Mouse (Mus musculus): ENCODE results near the gene Fam222a. TPM values are rescaled to one million over a fixed set of nuclear protein-coding genes. Genes with fewer than 3 reads are reported as not detected.

The Fam222a gene
- 10 to 100 TPM; 28.1 to 47.2 (median 33.7) TPM for total RNA-seq (2022)

DNA sequence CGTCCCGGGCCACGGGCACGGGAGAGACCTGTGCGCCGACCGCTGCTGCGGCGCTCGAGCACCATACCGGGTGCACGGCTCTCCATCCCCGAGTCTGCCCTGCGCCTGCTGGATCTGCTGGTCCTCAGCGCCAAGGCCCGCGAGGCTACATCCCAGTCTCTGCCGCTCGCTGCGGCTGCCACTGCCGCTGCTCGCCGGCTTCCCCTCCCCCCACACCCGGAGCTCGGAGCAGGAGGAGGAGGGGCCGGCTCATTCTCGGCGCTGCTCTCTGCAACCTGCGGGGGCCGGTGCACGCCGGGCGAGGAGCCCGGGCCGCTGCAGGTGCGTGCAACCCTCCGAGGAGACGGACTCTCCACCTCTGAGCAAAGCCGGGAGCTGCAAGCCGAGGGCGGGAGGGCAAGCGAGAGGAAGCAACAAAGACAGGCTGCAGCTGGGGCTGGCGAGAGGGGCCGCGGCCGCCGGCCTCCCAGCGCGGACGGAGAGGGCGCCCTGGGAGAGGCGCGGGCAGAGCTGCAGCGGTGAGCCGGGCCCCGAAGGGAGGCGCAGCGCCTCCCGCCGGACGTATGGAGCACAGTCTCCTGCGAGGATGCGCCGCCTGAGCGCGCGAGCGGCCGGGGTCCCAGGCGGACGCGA, at the start of gene Fam222a:
TSS of gene Fam222a (plus strand) at position 452 of the 633 bp plus-strand sequence.
- no peak for DNase-seq

GRCm38 (mm10) chr5:114528355-114528754, 39.5 kb upstream of the Fam222a start:
- DNase-seq = no peak

DNA sequence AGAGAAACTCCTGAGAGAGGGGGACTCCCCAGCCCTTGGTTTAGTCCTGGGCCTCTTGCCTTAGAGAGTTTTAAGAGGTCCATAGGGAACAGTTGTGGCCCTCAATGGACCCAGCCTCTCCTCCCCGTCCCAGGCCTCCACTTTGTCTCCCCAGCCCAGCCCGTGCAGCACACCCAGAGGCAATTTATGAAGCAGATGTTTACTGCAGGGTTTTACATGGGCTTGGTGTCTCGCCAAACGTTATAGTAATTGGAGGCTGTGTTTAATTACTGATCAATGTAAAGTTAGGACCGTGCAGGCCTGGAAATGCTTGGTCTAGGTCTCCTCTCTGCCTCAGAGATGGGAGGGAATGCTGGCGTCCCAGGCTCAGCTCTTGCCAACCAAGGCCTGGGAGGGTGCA, 37.5 kb upstream of the Fam222a start:
- DNase-seq = no peak

DNA sequence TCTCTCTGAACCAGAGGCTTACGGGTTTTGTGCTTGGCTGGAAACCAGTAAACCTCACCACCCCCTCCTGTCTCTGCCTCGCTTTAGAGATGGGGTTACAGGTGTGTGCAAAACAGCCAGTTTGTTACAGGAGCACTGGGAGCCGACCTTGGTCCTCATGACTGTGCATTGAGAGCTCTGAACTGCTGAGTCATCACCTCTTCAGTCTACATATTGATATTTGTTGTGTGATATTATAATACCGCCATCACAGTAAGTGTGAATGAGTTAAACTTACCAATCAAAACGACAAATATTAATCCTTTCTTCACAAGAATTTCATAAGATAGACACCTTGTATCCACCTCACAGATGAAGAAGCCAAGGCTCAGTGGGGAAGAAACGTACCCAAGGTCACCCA, 35.8 kb upstream of the Fam222a start:
- DNase-seq = no peak

DNA sequence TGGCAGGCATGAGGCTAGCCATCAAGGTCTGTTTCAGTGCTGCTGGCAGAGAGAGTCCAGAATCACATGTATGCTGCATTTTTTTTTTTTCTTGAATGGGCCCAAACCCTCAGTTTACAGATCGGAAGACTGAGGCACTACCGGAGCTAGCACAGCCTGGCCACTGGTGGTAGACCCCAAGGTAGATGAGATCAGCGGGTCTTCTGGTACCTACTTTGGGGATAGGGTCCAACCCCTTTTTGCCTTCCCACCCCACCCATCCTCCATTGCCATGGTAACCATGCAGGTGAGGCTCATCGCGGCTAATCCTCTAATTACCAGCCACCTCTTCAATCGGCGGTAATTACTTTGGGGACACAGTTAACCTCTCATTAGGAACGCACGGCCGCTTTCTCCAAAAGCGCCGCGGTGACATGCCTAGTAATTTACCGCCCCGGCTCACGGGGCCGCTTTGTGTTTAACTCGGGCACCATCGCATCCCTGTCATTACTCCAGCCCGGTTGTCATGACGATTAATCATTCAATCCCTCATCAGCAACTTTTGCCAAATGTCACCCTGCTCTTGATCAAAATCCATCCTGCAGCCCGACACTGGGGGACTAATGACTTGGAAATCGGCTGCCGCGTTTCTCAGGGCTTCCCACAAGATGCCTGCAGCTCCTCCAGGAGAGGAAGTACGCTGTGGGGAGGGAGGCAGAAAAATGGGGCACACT, 30.4 kb upstream of the Fam222a start:
- no peak for DNase-seq

GRCm38 (mm10) chr5:114538021-114538405, 29.8 kb upstream of the Fam222a start:
- DNase-seq = no peak

GRCm38 (mm10) chr5:114538752-114539151, 29.1 kb upstream of the Fam222a start:
- no peak for DNase-seq

- DNase-seq = no peak
Observed at GRCm38 (mm10) chr5:114539766-114540165, 28.1 kb upstream of the Fam222a start.

- DNase-seq = no peak
Observed at GRCm38 (mm10) chr5:114541656-114542445, 26.0 kb upstream of the Fam222a start.

- DNase-seq = no peak
Observed at GRCm38 (mm10) chr5:114543656-114544055, 24.2 kb upstream of the Fam222a start.

DNA sequence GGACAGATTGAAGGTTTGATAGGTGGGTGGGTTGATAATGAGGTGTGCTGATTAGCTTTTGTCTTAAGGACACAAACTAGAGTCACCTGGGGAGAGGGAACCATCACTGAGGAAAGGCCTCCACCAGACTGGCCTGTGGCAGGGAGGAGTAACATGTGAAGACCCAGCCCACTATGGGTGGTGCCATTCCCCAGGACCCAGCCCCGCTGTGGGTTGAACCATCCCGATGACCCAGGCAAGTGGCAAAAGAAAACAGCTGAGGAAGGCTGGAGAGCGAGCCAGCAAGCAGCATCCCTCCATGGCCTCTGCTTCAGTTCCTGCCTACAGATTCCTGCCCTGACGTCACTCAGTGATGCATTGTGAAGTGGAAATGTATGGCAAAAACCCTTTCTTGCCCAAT, 23.6 kb upstream of the Fam222a start:
- DNase-seq = no peak

- no peak for DNase-seq
Observed at GRCm38 (mm10) chr5:114545076-114545475, 22.7 kb upstream of the Fam222a start.

DNA sequence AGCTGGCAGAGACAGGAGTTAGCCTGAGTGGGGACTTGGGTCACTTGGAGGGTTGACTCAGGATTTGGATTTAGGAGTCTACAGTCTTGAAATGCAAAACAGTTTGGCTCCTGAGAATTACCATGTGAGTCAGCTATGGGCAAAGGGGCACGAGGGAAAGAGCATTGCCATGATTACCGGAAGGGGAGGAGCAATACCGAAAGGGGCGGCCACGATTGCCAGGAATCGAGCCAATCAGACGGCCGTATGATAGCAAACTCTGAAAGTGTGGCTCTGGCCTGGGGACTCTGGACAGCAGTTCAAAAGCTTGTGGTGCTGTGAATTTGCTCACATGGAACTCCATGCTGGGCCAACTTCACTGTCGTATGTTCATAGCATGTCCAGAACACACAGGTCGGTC, 18.8 kb upstream of the Fam222a start:
- DNase-seq = no peak

DNA sequence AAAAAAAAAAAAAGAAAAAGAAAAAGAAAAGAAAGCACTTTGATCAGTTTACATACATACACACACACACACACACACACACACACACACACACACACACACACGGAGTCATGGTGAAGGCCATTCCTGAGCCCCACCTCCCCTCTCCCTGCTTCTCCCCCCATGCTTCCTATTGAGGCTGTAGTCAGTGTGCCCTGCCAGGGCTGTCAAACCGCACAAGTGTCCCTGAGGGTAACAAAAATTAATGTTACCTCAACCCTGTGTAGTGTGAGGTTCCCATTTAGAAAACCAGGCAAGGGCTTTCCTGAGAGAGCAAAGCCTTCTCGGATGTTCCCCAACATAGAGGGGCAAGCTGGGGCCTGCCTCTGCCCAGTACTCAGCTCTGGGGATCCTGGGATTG, 18.0 kb upstream of the Fam222a start:
- DNase-seq = no peak

GRCm38 (mm10) chr5:114550431-114550830, 17.4 kb upstream of the Fam222a start:
- DNase-seq = no peak

GRCm38 (mm10) chr5:114550886-114551492, 16.8 kb upstream of the Fam222a start:
- no peak for DNase-seq

GRCm38 (mm10) chr5:114552507-114553208, 15.2 kb upstream of the Fam222a start:
- no peak for DNase-seq

DNA sequence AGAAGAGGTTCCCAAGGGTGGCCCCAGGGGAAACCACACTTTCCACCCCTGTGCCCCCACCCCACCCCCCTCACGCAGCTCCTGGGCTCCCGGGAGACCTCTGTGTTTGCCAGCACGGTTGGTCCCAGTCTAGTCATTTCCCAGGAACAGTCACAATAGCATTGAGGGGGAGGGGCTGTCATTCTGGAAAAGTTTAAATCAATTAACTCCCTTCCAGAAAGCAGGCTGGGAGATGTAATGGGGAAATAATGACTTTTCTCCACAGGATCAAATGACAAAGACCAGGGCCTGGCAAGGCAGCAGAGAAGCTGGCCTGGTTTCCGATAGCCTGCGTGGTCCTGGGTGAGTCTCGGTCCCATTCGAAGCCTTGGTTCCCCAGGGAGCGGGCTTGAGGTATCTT, 14.1 kb upstream of the Fam222a start:
- DNase-seq = no peak

GRCm38 (mm10) chr5:114555424-114555823, 12.4 kb upstream of the Fam222a start:
- no peak for DNase-seq

- no peak for DNase-seq
Observed at GRCm38 (mm10) chr5:114556109-114556508, 11.7 kb upstream of the Fam222a start.

DNA sequence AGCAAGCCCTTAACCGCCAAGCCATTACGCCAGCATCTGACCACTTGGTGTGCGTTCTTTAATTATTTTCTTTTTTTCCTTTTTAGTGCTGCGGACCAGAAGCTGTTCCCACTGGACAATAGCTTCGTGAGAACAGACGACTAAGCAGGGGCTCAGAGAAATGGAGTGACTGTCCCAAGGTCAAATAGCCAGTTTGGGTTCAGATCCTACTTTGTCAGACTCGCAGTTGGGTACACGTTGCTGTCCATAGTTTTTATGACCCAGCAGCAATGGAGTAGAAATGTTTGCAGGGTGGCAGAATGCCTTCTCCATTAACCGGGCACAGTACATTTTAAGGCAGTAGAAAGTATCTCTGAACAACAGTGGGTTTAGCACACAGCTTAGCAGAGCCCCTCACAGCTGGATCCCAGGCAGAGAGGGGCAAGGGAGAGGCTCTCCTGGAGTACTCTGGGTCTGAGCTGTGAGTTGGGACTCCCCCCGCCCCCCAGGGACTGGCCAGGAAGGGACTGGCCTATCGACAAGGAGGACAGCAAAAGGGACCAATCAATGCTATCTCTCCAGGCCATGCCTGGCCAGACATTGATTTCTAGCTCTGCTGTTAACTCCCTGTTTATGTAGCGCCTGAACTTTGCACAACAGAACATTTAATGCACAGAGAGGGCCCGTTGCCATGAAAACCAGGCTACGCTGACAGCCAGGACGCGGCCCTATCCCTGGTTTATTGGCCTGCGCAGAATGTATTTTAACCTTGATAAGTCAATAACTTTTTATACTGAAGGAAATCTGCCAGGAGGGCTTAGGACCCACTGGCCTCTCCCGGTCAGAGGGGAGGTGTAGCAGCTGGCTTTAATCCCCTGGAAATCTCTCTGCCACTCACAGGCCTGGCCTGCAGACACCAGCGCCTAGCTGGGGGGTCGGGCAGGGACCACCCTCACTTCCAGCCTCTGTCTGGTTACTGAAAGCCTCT, 9.8 kb upstream of the Fam222a start:
- no peak for DNase-seq
